Mouse (Mus musculus) neutrophil, adult 5-6 weeks (primary cell): ENCODE data around the gene Tmem131. TPM values are rescaled to one million over a fixed set of nuclear protein-coding genes. Genes with fewer than 3 reads are reported as not detected.
A peak's percentile ranks its signal among the peaks of the same experiment; 100 is the strongest.

ENCODE experiments used
- ATAC-seq: fragments of 151-379, 151-347 bp; 2 replicates; pipeline ENCODE4 v1.8.0; 2017; ENCODE audit warnings: mild to moderate bottlenecking, moderate TSS enrichment; ENCODE audit not compliant: insufficient number of reproducible peaks, poor library complexity, low FRiP score, severe bottlenecking; ENCODE audit errors: extremely low read depth
- total RNA-seq: library from RNA; stranded (forward); fragments of 200-1000 nt; gene quantifications from 2 replicates; pipeline ENCODE4 v1.2.3, GENCODE M21; 2017

The Tmem131 gene
- total RNA-seq = 36.6 and 43.4 TPM in 2 replicates

DNA sequence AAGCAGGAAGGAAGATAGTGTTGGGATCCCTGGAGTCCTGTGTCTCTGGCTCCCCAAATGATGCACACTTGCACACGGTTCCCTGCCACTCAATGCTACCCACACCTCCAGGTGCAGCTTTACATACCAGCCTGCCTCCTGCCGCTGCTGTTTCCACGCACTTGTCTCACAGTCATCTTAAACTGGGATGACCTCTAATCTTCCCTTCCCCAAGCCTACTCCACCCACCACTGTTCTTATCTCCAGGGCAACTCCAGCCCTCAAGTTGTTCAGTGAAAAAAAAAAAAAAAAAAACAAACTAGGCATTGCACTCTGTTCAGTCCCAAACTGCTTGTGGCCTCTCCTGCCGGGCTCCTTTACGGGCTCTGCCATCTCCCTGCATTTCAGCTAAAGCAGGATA is at the start of gene Tmem131:
TSS of gene Tmem131 (minus strand) at position 14 of the 400 bp plus-strand sequence.
- ATAC-seq = no peak

- ATAC-seq = no peak
Measured at GRCm38 (mm10) chr1:36988561-36988960, 45.1 kb upstream of the Tmem131 start.

DNA sequence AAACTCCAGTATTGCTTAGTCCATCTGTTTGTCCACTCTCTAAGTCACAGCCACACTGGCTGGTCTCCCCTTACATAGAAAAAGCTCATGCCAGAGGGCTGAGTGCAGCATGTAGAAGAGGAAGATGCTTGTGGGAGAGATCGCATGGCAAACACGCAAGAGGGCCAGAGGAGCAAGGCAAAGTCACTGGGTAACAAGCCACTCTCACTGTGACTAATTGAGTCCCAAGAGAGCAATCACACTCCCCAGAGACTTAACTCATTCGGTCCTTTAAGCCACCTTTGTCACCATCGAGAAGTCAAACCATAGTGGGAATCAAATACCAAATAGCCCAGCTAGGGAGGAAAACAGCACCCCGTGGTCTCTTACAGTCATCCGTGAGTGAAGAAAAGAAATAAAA is 44.7 kb upstream of the Tmem131 start:
- no peak for ATAC-seq

- ATAC-seq = peak; percentile 49; the same call in 1 of the 2 replicates
Measured at GRCm38 (mm10) chr1:36987172-36988148, 44.0 kb upstream of the Tmem131 start.

GRCm38 (mm10) chr1:36986396-36987160 is 43.1 kb upstream of the Tmem131 start:
- ATAC-seq = no peak

DNA sequence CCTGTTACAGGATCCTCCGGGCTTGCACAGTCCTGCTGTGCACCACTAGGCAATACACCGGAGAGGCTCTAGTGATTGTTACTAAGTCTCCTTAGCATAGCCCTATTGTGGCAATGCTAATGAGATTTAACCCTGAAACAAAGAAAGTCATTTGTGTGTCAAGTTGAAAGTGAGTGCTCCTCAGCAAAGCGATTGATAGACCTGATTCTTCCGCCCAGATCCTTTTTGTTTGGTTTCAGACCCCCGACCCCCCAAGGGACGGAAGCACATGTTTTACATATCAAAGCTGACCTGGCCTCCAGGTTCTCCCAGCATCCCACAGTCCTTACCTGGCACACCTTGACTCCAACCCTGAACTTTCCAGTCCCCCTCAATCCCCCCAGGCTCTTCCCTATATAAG is 42.4 kb upstream of the Tmem131 start:
- no peak for ATAC-seq

DNA sequence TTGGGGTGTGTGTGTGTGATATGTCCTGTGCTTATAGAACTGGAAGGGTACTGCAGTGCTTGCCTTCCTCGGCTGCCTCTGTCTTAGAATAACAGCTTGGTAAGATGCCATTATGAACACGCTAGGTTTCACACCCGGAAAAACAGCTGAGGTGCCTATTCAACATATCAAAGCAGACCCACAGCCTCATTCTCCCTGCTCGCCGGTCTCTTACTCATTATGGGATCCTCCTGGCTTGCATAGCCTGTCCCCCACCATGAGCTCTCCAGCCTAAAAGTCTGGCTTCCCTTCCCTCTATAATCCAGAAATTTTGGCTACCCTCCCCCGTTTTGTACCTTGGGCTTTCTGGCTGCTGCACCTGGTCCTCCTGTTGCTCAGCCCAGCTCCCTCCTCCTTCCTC is 40.9 kb upstream of the Tmem131 start:
- ATAC-seq = no peak

DNA sequence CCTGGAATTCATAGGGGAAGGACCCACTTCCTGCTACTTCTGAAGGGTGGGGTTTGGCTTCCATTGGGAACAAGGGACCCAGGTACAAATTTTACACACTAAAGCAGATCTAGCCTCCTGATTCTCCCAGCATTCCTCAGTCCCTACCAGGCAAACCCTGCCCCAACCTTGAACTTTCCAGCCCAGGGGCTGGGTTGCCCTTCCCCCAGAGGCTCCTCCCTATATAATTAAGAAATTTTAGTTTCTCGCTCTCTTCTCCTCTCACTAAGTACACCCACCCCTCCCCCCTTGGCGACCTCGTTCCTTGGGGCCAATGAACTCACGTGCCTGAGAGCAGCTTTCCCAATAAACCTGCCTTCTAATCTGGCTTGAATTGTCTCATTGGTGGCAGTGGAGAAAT is 40.3 kb upstream of the Tmem131 start:
- ATAC-seq = no peak

GRCm38 (mm10) chr1:36982191-36982961 is 38.9 kb upstream of the Tmem131 start:
- ATAC-seq = no peak

DNA sequence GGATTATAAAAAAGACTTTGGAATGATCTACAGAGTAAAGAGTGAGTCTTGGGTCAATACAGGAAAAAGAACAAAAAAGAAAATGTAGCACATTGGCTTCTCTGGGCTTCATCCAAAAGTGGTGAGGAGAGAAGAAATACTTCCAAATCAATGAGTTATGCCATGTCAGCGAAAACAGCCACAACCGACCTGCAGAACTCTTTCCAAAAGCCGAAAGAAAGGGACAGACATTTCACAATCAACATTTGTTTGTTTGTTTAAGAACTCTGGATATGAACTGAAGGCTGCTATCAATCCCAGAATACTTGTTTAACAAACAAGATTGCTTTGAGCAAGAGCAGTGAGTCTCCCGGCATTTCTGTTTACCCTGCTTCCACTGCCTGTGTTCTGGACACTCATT is 33.3 kb upstream of the Tmem131 start:
- ATAC-seq = no peak

DNA sequence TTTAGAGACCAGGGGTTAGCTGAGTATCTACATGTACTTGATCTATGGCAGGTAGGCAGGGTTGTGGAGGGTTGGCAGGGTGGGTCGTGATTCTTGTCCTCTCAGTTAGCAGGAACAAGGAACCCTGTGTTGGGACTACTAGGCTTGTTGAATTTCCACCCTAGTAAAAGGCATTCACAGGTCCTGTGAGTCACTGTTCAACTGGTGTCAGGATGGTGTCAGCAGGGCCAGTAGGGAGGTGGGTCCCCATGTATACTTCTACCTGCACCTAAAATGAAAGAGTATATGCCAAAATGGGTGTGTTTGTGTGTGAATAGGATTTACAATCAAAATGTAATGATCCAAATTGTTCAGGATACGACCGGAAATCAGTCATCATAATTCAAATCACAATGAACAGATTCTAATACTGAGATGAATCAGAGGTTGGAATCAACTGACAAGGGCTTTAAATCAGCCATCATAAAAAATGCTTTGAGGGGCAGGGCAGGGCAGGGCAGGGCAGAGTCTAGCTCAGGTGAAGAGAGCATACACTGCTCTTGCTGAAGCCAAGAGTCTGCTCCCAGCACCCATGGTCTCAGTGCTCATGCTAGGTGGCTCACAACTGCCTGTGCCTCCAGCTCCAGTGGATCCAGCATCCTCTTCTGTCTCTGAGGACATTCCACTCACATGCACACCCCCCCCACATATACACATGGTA is 27.6 kb upstream of the Tmem131 start:
- ATAC-seq = no peak

DNA sequence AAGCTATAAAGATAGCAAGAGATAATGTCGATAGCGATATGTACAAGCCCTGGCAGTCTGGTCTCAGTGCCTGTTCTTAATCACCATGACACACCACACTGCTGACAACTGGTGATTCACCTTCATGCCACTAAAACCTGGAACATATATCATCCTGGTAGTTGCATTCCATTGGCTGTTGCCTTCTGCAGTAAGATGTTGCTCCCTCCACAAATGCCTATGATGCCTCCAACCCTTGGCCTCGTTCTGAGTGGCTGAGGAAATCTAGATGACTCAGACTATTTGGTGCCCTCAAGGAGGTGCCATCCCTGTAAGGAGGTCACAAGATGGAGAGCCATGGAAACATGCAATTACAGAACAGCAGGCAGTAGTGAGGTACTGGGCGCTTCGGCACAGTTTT is 22.4 kb upstream of the Tmem131 start:
- ATAC-seq = no peak

GRCm38 (mm10) chr1:36962379-36963176 is 19.1 kb upstream of the Tmem131 start:
- ATAC-seq = no peak

DNA sequence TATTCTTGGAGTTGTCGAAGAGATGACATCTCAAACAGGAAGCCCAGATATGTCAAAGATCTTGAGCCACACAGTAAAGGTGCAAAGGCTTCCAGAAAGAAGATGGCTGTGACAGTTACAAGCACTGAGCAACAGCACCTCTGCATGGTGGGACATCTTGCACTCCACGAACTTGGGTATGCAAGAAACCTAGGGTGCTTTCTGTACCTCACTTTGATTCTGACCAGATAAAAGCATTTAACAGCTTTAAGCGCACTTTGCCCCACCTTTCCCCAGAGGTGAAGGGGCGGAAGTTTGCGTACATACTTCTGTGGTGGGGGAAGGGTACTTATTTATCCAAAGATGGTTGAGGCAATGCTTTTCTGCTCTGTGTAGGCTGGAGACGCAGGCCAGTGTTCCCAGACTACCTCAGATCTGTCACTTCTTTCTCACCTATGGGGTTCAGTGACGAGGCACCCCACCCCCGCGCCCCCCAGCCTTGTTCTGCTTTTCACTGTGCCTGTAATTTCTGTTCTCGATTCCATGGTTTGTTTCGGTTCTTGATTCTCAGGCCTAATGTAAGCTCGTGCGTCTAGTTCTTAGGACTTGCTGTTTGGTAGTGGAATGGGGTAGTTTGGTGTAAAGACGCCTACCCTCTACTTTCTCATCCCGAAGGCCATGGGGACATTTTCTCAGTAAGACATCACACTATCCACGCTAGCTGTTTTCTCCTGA is 17.2 kb upstream of the Tmem131 start:
- peak; percentile 41; the same call in 1 of the 2 replicates for ATAC-seq

DNA sequence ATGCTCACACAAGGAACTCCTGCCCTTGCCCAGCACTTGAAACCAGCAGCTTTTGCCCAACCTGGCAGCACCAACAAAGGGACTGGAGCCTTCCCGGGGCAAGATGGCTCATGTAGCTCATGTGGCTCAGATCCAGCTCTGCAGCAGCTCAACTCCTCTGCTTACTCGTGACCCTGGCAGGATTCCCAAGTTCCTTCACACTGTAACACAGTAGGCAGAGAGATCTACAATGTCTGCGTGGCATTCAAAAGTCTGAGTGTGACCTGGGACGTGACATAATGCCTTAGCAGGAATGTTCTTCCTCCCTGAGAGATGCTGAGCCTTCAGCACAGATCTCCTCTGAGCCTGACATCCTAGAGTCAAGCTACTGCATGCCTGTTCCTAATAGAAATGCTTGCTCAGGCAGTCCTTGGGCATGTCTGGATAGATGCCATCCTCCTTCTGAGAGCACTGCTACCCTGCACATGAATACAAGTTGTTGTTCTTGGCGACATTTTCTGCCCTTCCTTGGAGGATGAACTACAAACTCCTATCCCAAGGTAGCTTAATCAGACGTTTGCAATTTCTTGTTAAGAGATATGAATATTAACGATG is 6.2 kb upstream of the Tmem131 start:
- no peak for ATAC-seq

DNA sequence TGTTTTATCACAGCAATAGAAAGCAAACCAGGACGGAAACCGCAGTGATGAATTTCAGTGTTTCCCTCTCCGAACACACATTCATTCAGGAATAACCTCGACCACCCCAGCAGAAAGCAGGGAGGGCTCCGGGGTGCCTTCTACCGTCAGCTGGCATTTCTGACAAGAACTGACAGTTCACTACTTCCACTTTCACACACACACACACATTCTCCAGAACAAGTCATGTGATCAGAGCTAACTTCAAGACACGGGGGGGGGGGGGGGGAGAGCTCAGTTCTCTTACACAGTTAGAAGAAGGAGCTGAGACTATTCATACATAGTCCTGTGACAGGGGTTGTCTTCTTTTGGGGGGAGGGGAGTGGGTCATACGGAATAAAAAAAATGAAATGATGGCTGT is 4.0 kb upstream of the Tmem131 start:
- peak; percentile 70 for ATAC-seq

DNA sequence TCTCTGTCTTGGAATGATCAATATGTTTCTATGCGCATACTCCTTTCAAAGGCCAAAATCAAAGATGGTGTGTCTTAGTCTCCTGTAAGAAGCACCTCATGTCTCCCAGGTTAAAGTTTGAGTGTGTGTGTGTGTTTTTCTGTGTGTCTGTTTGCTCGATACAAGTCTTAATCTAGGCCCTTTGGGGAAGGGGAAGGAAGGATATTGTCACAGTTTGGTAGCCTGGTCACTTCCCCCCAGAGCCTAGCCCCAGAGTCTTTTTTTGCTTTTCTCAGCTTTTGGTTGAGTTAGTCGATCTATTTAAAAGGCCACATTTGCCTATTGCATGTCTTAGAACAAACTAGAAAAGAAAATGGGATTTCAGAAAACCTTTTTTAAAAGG is 3.1 kb downstream of the Tmem131 start:
- no peak for ATAC-seq
